Mouse (Mus musculus) spleen, adult 2 months (tissue): ENCODE data around the gene Serf2. TPM values are rescaled to one million over a fixed set of nuclear protein-coding genes. Genes with fewer than 3 reads are reported as not detected.
"Not testable (repeated sequence)": the region's sequence is repeated elsewhere in the genome, so short reads cannot be mapped to it uniquely, and the experiment has no call there.

Source experiments
- DNase-seq, 2 experiments: peaks; one replicate each; pipeline versions ENCODE4 v3.0.0 to v3.0.0-alpha.2; 2012 to 2021; ENCODE audit warnings: low spot score in 2 of 2, low read depth in 1 of 2
- H3K27ac ChIP-seq: fragments of 200-500 bp; 2 replicates; pipeline ENCODE4 v1.5.1; 2012; ENCODE audit warnings: low read length, inconsistent platforms; ENCODE audit not compliant: insufficient read depth
- H3K27me3 ChIP-seq: fragments of 200-500 bp; 2 replicates; pipeline ENCODE4 v1.6.1; 2012; ENCODE audit warnings: mild to moderate bottlenecking, moderate library complexity, low read length, inconsistent platforms; ENCODE audit not compliant: control insufficient read depth, insufficient read depth
- H3K36me3 ChIP-seq: fragments of 200-500 bp; 2 replicates; pipeline ENCODE4 v1.6.1; 2012; ENCODE audit warnings: mild to moderate bottlenecking, low read length, inconsistent platforms; ENCODE audit not compliant: control insufficient read depth, insufficient read depth
- H3K4me1 ChIP-seq: fragments of 200-500 bp; 2 replicates; pipeline ENCODE4 v1.6.1; 2011; ENCODE audit warnings: inconsistent platforms; ENCODE audit not compliant: control insufficient read depth, insufficient read depth, insufficient read length
- H3K4me3 ChIP-seq: fragments of 200-500 bp; 2 replicates; pipeline ENCODE4 v1.5.1; 2011; ENCODE audit warnings: mild to moderate bottlenecking, inconsistent platforms; ENCODE audit not compliant: insufficient read depth, insufficient read length; ENCODE audit errors: extremely low read depth
- CTCF ChIP-seq: fragments of 200-500 bp; IDR thresholded peaks from 2 replicates; pipeline ENCODE4 v1.5.1; 2011; ENCODE audit warnings: mild to moderate bottlenecking, inconsistent platforms; ENCODE audit not compliant: insufficient read depth, insufficient read length, insufficient replicate concordance; ENCODE audit errors: extremely low read depth
- POLR2A ChIP-seq: fragments of 200-500 bp; IDR thresholded peaks from 2 replicates; pipeline ENCODE4 v1.6.1; 2011; ENCODE audit warnings: low read depth, low read length, inconsistent platforms
- WGBS: fragments of 180-500 bp; shearing (Covaris S2); methylation state at CpG from one replicate; pipeline ENCODE4 v1.1.7; 2018; 5-methylcytosine and 5-hydroxymethylcytosine counted together
- polyA plus RNA-seq: library from polyadenylated mRNA; depleted of rRNA; stranded (reverse); fragments of >200 nt; gene quantifications from 2 replicates; pipeline ENCODE4 v1.2.3, GENCODE M21; 2012

The Serf2 gene
- polyA plus RNA-seq, 1 experiment: 206 TPM

- H3K36me3 ChIP-seq: not testable (repeated sequence)
- DNase-seq: peak; percentile 72 to 78
Observed at GRCm38 (mm10) chr2:121473301-121474179, 24.5 kb downstream of the Serf2 start, which contains the start of gene Mfap1b. TSS of gene Mfap1b (minus strand) at chr2:121474067.

GRCm38 (mm10) chr2:121474180-121474535 lies 25.2 kb downstream of the Serf2 start:
- Histone ChIP-seq H3K4me3 (peak overlapping the region; percentile 70), H3K27ac (no peak overlapping the region), H3K36me3 (no peaks in the 10 kb centered on the region), H3K4me1 (peaks cover 3% of the 10 kb centered on the region; the same call in 1 of the 2 replicates), H3K27me3 (no peaks in the 10 kb centered on the region)
- no peak for DNase-seq
- WGBS: 27% methylated on average over 8 of the region's 8 CpGs
- TF ChIP-seq POLR2A (no peak), CTCF (no peak)

More at GRCm38 (mm10) chr2:121473301-121474179, 24.5 kb downstream of the Serf2 start, which contains the start of gene Mfap1b:
- peak within 1 kb of the TSS; percentile 70 for H3K4me3 ChIP-seq
- peak within 1 kb of the TSS; percentile 75 for H3K27ac ChIP-seq
- not testable (repeated sequence) for H3K27me3 ChIP-seq, H3K4me1 ChIP-seq
- 6% methylated on average over 41 of the region's 41 CpGs for WGBS
- TF ChIP-seq POLR2A: peak; percentile 93

GRCm38 (mm10) chr2:121475306-121475705 lies 26.3 kb downstream of the Serf2 start:
- not testable (repeated sequence) for H3K36me3 ChIP-seq, H3K27me3 ChIP-seq, H3K4me1 ChIP-seq, H3K4me3 ChIP-seq, DNase-seq, H3K27ac ChIP-seq
- WGBS: 93% methylated on average over 2 of the region's 2 CpGs

GRCm38 (mm10) chr2:121477491-121478266 lies 28.7 kb downstream of the Serf2 start:
- Histone ChIP-seq H3K27ac (no peak overlapping the region), H3K27me3 (no peaks in the 10 kb centered on the region), H3K36me3 (no peaks in the 10 kb centered on the region), H3K4me3 (no peak overlapping the region), H3K4me1 (peaks cover 3% of the 10 kb centered on the region; the same call in 1 of the 2 replicates)
- TF ChIP-seq CTCF (no peak), POLR2A (no peak)
- 91% methylated on average over 3 of the region's 3 CpGs for WGBS
- DNase-seq: no peak

- H3K27ac ChIP-seq: no peak overlapping the region
- TF ChIP-seq CTCF (peak; percentile 51; the same call in 1 of the 2 replicates), POLR2A (no peak)
- peak in 1 of 2 experiments; percentile 14 for DNase-seq
- no peaks in the 10 kb centered on the region for H3K27me3 ChIP-seq
- no peaks in the 10 kb centered on the region for H3K36me3 ChIP-seq
- WGBS: 44% methylated on average over 3 of the region's 3 CpGs
- no peaks in the 10 kb centered on the region for H3K4me1 ChIP-seq
- H3K4me3 ChIP-seq: no peak overlapping the region
Observed at GRCm38 (mm10) chr2:121480498-121480897, 31.5 kb downstream of the Serf2 start.

GRCm38 (mm10) chr2:121480916-121481315 lies 31.9 kb downstream of the Serf2 start:
- not testable (repeated sequence) for H3K27me3 ChIP-seq, DNase-seq, H3K4me3 ChIP-seq, H3K36me3 ChIP-seq, H3K4me1 ChIP-seq, H3K27ac ChIP-seq
- WGBS: 88% methylated on average over 13 of the region's 13 CpGs

GRCm38 (mm10) chr2:121483576-121483975 lies 34.6 kb downstream of the Serf2 start:
- Histone ChIP-seq H3K27ac (no peak overlapping the region), H3K4me3 (no peak overlapping the region), H3K36me3 (no peaks in the 10 kb centered on the region), H3K27me3 (no peaks in the 10 kb centered on the region), H3K4me1 (no peaks in the 10 kb centered on the region)
- no peak for DNase-seq
- TF ChIP-seq CTCF (no peak), POLR2A (no peak)
- 91% methylated on average over 8 of the region's 8 CpGs for WGBS

GRCm38 (mm10) chr2:121484403-121484802 lies 35.4 kb downstream of the Serf2 start:
- WGBS: 76% methylated on average over 2 of the region's 2 CpGs
- not testable (repeated sequence) for H3K4me1 ChIP-seq, H3K36me3 ChIP-seq, H3K27me3 ChIP-seq, H3K27ac ChIP-seq, H3K4me3 ChIP-seq, DNase-seq

GRCm38 (mm10) chr2:121501550-121501949 lies 52.6 kb downstream of the Serf2 start:
- H3K36me3 ChIP-seq, H3K27me3 ChIP-seq, H3K4me3 ChIP-seq, DNase-seq, H3K4me1 ChIP-seq, H3K27ac ChIP-seq: not testable (repeated sequence)
- WGBS: 100% methylated on average over 1 of the region's 6 CpGs
